Mouse (Mus musculus) forebrain, embryonic 15.5 days (tissue): ENCODE data around the gene Hat1. TPM values are rescaled to one million over a fixed set of nuclear protein-coding genes. Genes with fewer than 3 reads are reported as not detected.

Experiments
- ATAC-seq: fragments of 200-750 bp; cut with Nextera tagmentation; replicated peaks from 2 replicates; pipeline ENCODE4 v1.8.0; 2017; ENCODE audit warnings: mild to moderate bottlenecking, moderate TSS enrichment, moderate library complexity
- H3K27ac ChIP-seq: fragments of 300-500 bp; sonication (generic); replicated peaks from 2 replicates; pipeline ENCODE4 v1.5.1; 2015; ENCODE audit warnings: mild to moderate bottlenecking, inconsistent platforms
- H3K27me3 ChIP-seq: fragments of 300-500 bp; sonication (generic); 2 replicates; pipeline ENCODE4 v1.6.1; 2015; ENCODE audit warnings: inconsistent platforms
- H3K36me3 ChIP-seq: fragments of 300-500 bp; sonication (generic); 2 replicates; pipeline ENCODE4 v1.6.1; 2015; ENCODE audit warnings: mild to moderate bottlenecking, inconsistent platforms
- H3K4me1 ChIP-seq: fragments of 300-500 bp; sonication (generic); 2 replicates; pipeline ENCODE4 v1.6.1; 2015; ENCODE audit warnings: inconsistent platforms
- H3K4me2 ChIP-seq: fragments of 300-500 bp; sonication (generic); replicated peaks from 2 replicates; pipeline ENCODE4 v1.6.1; 2015; ENCODE audit warnings: mild to moderate bottlenecking, inconsistent platforms
- H3K4me3 ChIP-seq: fragments of 300-500 bp; sonication (generic); 2 replicates; pipeline ENCODE4 v1.5.1; 2015; ENCODE audit warnings: mild to moderate bottlenecking, inconsistent platforms
- H3K9ac ChIP-seq: fragments of 300-500 bp; sonication (generic); replicated peaks from 2 replicates; pipeline ENCODE4 v1.6.1; 2015; ENCODE audit warnings: mild to moderate bottlenecking, inconsistent platforms
- H3K9me3 ChIP-seq: fragments of 300-500 bp; sonication (generic); 2 replicates; pipeline ENCODE4 v1.6.1; 2016; ENCODE audit warnings: inconsistent platforms
- WGBS: fragments of 180-500 bp; shearing (Covaris S2); methylation state at CpG from one replicate; pipeline ENCODE4 v1.1.7; 2015; ENCODE audit warnings: mixed read lengths; 5-methylcytosine and 5-hydroxymethylcytosine counted together
- polyA plus RNA-seq: library from polyadenylated mRNA; unstranded; fragments of >200 nt; fragmentation: Nextera tagmentation; extraction: Ambion mirVana; gene quantifications from 2 replicates; pipeline ENCODE4 v1.2.1, GENCODE M21; 2015

Hat1 gene
- polyA plus RNA-seq, 1 experiment from 2014 or later = 86.8 TPM

DNA sequence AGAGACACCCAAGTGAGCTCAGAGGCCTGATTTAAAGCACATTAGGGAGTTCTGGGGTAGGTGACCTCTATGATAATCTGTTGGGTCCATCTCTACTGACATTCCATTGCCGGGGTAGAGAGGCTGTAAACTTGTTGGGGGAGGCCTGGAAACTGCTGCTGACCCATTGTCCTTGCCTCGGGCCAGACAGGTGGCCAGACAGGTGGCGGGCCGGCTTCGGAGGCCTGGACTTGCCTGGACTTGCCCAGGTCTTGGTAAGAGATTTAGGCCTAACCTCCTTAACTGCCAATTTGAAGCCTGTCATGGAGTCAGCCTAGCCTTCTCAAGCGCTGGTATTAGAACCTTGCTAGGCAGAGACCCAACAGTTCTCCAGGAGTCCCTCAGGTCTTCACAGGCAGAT is 992 bp upstream of the Hat1 start:
- WGBS = 93% methylated on average over 6 of the region's 6 CpGs
- peaks cover 4% of the 10 kb centered on the region; the same call in 1 of the 2 replicates for H3K36me3 ChIP-seq
- ATAC-seq = no peak
- H3K4me2 ChIP-seq = no peak overlapping the region
- peaks cover 11% of the 10 kb centered on the region for H3K4me1 ChIP-seq
- no peak overlapping the region for H3K4me3 ChIP-seq
- H3K27ac ChIP-seq = no peak overlapping the region
- no peaks in the 10 kb centered on the region for H3K9me3 ChIP-seq
- no peak overlapping the region for H3K9ac ChIP-seq
- H3K27me3 ChIP-seq = no peaks in the 10 kb centered on the region

DNA sequence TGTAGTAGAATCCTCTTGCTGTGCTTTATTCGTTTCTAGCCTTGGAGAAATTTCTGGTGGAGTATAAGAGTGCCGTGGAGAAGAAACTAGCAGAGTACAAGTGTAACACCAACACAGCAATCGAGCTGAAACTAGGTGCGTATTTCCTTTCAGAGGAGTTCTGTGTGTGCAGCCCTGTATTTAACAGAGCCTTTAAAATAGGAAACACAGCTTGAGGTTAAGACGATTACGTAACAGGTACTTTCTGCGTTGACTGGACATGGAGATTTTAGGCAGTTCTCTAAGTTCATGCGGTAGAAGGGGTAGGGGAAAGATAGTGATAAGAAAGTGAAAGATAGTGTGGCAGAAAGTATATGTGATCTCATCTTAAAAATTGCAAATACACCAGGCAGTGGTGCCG is 1.1 kb downstream of the Hat1 start:
- Histone ChIP-seq H3K27me3 (no peaks in the 10 kb centered on the region), H3K36me3 (peaks cover 7% of the 10 kb centered on the region; the same call in 1 of the 2 replicates), H3K4me2 (peak overlapping the region; percentile 81), H3K9ac (peak overlapping the region; percentile 74), H3K4me3 (peak overlapping the region; percentile 92), H3K27ac (no peak overlapping the region), H3K4me1 (peaks cover 11% of the 10 kb centered on the region), H3K9me3 (no peaks in the 10 kb centered on the region)
- 65% methylated on average over 9 of the region's 9 CpGs for WGBS
- ATAC-seq = no peak

DNA sequence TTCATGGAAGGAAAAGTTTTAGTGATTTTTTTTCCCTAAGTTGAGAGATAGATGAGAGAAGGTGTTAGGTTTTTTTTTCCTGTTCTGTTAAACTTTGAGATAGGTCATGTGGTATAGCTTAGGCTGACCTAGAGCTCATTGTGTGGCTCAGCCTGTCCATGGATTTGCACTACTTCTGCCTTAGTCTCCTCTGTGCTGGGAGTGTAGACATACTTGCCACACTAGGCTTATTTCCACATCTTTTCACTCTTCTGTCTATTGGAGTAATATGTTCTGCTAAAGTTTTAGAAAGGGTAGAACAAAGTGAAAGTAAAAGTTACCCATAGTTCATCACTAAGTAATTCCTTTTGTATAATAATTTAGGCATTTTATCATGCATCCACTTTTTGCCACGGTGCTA is 16.9 kb downstream of the Hat1 start:
- no peak overlapping the region for H3K27ac ChIP-seq
- H3K4me1 ChIP-seq = no peaks in the 10 kb centered on the region
- H3K36me3 ChIP-seq = peaks cover 6% of the 10 kb centered on the region; the same call in 1 of the 2 replicates
- no peak overlapping the region for H3K4me3 ChIP-seq
- H3K27me3 ChIP-seq = no peaks in the 10 kb centered on the region
- H3K9ac ChIP-seq = no peak overlapping the region
- H3K9me3 ChIP-seq = no peaks in the 10 kb centered on the region
- 97% methylated on average over 1 of the region's 1 CpGs for WGBS
- ATAC-seq = no peak
- no peak overlapping the region for H3K4me2 ChIP-seq

DNA sequence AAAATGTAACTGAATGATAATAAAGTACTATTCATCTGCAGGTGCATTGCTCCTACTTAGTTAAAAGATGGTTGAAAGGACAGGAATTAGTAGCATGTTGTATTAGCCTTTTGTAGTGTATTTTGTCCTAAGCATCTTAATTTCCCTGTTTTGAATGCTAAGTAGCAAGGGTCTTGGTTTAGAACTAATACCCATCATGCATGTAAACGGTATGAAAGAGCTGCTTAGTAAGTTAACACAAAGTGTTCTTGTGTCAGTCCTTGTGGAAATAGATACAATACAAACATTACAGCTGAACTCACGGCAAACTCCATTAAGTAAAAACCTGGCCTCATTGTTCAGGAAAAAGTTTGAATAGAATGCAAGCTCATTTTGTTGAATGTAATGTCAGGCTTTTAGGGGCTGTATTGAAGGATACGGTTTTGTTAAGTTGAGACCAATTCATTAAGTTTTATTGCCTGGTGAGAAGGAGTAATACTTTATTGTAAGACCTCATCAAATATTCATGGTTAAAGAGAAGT is 30.1 kb downstream of the Hat1 start:
- H3K4me1 ChIP-seq = peaks cover 15% of the 10 kb centered on the region
- H3K4me2 ChIP-seq = no peak overlapping the region
- no peaks in the 10 kb centered on the region for H3K27me3 ChIP-seq
- no peak overlapping the region for H3K4me3 ChIP-seq
- H3K36me3 ChIP-seq = peaks cover 5% of the 10 kb centered on the region; the same call in 1 of the 2 replicates
- ATAC-seq = peak; percentile 51; the same call in 1 of the 2 replicates
- H3K9ac ChIP-seq = no peak overlapping the region
- no peak overlapping the region for H3K27ac ChIP-seq
- H3K9me3 ChIP-seq = no peaks in the 10 kb centered on the region
- WGBS = 6% methylated on average over 3 of the region's 3 CpGs

DNA sequence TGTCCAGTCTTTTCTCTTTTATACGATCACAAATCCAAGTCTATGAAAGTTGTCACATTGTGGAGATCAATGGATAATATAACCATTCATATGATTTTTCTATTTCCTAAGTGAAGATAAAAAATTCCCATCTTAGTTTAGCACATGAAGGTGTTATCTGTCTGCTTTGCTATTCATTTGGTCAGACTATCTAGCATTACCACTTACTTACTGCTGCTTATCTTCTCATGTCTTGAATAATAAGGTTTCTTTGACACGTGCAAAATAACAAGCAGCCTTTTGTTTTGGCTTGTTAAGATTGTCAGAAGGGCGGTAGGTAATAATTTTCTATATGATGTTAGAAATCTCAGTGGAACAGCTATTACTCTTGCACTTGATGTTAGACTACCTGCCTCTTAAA is 30.6 kb downstream of the Hat1 start:
- no peak overlapping the region for H3K9ac ChIP-seq
- 17% methylated on average over 3 of the region's 3 CpGs for WGBS
- no peak for ATAC-seq
- no peaks in the 10 kb centered on the region for H3K9me3 ChIP-seq
- H3K4me1 ChIP-seq = peaks cover 15% of the 10 kb centered on the region
- no peaks in the 10 kb centered on the region for H3K27me3 ChIP-seq
- no peak overlapping the region for H3K27ac ChIP-seq
- H3K4me2 ChIP-seq = no peak overlapping the region
- H3K36me3 ChIP-seq = peaks cover 5% of the 10 kb centered on the region; the same call in 1 of the 2 replicates
- no peak overlapping the region for H3K4me3 ChIP-seq

DNA sequence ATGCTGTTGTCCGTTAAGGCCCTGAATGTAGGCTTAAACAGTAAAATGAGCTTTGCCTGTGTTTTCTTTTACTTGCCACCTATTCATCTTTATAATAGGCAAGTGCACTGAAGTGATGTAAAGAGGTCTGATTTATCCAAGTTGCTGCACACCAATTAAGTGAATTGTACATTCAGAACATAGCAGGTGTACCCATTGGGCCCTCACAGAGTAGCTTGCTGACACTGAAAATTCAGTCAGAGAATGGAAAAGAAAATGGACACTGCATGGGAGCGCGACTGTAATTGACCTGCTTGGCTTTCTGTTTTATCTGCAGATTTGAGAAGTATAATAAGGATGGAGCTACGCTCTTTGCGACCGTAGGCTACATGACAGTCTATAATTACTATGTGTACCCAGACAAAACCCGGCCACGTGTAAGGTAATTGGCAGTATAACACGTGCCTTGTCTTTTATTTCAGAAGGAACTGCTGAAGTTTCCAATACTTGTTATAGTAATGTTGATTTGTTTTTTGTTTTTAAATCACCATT is 32.2 kb downstream of the Hat1 start:
- Histone ChIP-seq H3K27ac (peak overlapping the region; percentile 47; the same call in 1 of the 2 replicates), H3K4me1 (peaks cover 15% of the 10 kb centered on the region), H3K36me3 (peaks cover 5% of the 10 kb centered on the region; the same call in 1 of the 2 replicates), H3K27me3 (no peaks in the 10 kb centered on the region), H3K9me3 (no peaks in the 10 kb centered on the region), H3K4me3 (no peak overlapping the region), H3K4me2 (no peak overlapping the region), H3K9ac (no peak overlapping the region)
- ATAC-seq = peak; percentile 85
- 9% methylated on average over 9 of the region's 9 CpGs for WGBS

DNA sequence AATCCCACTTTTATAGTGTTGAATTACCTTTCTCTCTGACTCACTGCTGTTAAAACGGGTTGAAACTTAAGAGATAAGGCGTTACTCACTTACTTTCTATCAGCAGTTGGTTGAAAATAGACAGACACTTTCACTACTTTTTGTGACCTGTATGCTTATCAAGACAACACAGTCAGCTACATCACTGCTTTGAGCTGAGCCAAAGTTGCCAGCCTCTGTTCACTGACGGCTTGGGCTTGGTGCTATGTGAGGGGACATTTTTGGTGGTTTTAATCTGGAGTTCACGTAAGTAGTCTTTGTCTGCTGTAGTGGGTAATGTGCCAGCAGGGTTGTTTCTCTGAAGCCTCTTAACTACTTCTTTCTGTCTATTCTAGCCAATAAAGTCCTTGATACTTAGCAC is 35.8 kb downstream of the Hat1 start:
- Histone ChIP-seq H3K4me1 (peaks cover 10% of the 10 kb centered on the region), H3K9me3 (no peaks in the 10 kb centered on the region), H3K4me3 (no peak overlapping the region), H3K9ac (no peak overlapping the region), H3K4me2 (no peak overlapping the region), H3K27ac (peak overlapping the region; percentile 14; the same call in 1 of the 2 replicates), H3K36me3 (peaks cover 5% of the 10 kb centered on the region; the same call in 1 of the 2 replicates), H3K27me3 (no peaks in the 10 kb centered on the region)
- WGBS = 43% methylated on average over 4 of the region's 4 CpGs
- ATAC-seq = no peak

DNA sequence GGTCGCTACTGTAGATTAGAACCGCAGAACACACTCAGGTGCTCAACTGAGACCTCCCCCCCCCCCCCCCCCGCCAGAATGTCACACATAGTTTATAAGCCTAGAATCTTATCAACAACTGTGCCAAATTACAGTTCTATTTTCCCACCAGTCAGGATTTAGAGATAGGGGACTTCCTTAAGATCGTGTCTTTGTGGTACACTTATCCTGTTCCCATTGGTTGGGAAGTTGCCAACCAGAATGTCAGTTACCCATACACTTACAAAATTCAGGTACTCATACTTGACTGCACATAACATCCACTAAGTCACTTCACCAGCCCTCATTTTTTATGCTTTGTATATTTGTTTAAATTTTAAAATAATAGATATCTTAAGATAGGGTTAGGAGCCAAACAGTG is 46.7 kb downstream of the Hat1 start:
- Histone ChIP-seq H3K4me1 (no peaks in the 10 kb centered on the region), H3K9ac (no peak overlapping the region), H3K27ac (no peak overlapping the region), H3K9me3 (no peaks in the 10 kb centered on the region), H3K36me3 (peaks cover 33% of the 10 kb centered on the region), H3K4me3 (no peak overlapping the region), H3K4me2 (no peak overlapping the region), H3K27me3 (no peaks in the 10 kb centered on the region)
- WGBS = 79% methylated on average over 4 of the region's 4 CpGs
- ATAC-seq = no peak

DNA sequence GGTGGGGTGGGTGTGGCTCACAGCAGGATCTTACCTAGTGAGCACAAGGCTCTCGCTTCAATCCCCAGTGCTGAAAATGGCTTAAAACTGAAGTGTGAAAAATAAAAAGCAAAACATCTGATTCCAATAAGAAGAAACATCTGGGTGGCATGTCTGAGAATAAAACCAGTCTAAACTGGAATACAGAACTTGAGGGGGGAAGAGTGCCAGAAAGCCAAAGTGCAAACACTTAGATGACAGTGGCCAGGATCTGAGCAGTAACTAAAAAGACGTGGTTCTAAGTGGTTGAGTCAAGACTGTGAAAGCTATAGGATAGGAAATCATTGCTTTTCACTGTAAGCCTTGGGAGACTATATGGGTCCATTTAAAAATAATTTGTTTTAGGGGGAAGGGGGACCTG is 54.6 kb downstream of the Hat1 start:
- Histone ChIP-seq H3K27ac (no peak overlapping the region), H3K4me3 (no peak overlapping the region), H3K4me2 (no peak overlapping the region), H3K9me3 (no peaks in the 10 kb centered on the region), H3K36me3 (peaks cover 16% of the 10 kb centered on the region), H3K4me1 (peaks cover 8% of the 10 kb centered on the region), H3K27me3 (no peaks in the 10 kb centered on the region), H3K9ac (no peak overlapping the region)
- no peak for ATAC-seq
- WGBS = 42% methylated on average over 2 of the region's 2 CpGs

DNA sequence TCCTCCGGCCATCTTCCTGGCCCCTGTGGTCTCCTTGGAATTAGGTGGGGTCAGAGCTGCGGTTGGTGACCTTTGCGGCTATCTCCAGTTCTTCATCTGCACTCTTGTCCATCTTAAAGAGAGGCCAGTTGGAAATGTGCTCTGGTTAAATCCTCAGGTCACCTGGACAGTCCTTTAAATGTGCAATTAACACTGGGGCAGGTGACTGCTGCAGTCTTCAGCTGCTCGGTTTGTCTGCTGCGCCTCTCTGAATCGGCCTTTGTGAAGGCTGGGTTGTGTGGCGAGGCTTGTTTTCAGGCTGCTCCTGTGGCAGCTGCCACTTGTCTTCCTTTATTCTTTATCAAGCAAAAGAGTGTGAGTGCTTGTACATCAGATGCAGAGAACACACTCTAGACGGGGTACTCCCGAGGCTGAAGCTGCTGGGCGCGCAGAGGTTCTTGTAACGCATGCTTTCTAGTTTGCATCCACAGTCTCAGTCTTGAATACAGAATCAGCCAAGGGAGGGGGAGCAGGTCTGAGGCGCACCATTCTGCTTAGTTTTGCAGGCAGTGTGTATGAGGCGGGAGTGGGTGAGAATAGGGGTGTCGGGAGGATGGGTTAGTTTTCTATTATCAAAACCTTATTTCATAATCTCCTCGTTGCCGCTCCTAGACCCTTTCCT is 56.9 kb downstream of the Hat1 start:
- ATAC-seq = peak; percentile 69
- H3K4me3 ChIP-seq = peak overlapping the region; percentile 11; the same call in 1 of the 2 replicates
- H3K4me1 ChIP-seq = peaks cover 8% of the 10 kb centered on the region
- peaks cover 6% of the 10 kb centered on the region; the same call in 1 of the 2 replicates for H3K36me3 ChIP-seq
- peak overlapping the region; percentile 75 for H3K27ac ChIP-seq
- H3K4me2 ChIP-seq = peak overlapping the region; percentile 30
- H3K27me3 ChIP-seq = no peaks in the 10 kb centered on the region
- 21% methylated on average over 17 of the region's 17 CpGs for WGBS
- H3K9ac ChIP-seq = peak overlapping the region; percentile 30; the same call in 1 of the 2 replicates
- H3K9me3 ChIP-seq = no peaks in the 10 kb centered on the region

DNA sequence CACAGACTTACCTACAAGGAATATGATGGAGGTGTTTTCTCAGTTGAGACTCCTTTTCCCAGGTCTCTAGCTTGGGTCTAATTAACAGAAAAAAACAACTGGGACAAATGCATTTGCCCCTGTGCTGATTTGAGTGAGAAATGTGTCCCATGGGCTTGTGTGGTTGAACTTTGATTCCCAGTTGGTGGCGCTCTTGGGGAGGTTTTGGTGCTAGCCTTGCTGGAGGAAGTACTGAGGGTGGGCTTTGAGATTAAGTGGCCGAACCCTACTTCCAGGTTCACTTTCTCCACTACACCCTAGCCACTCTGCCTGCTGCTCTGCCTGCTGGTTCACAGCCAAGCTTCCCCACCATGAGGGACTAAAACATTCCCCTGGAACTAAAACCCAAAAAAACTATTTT is 60.8 kb downstream of the Hat1 start:
- ATAC-seq = no peak
- 16% methylated on average over 2 of the region's 2 CpGs for WGBS
- H3K4me3 ChIP-seq = no peak overlapping the region

DNA sequence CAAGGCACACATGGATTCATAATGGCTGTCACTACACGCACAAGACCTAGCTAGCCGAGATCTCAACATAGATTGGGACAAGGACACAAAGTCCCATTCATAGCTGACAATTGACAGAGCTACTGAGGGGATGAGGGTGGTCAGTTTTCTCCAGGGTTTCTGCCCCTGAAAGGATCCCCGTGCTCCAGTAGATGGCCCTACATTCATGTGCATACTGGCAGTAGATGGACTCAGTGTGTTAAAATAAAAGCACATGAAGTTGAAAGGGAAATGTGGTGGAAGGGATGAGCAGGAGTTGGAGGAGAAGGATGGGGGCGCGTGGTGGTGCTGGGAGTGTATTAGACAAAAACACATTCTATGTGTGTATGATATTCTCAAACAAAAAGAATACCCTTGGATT is 63.0 kb downstream of the Hat1 start:
- 64% methylated on average over 5 of the region's 5 CpGs for WGBS
- H3K9me3 ChIP-seq = no peaks in the 10 kb centered on the region
- H3K27me3 ChIP-seq = no peaks in the 10 kb centered on the region
- H3K27ac ChIP-seq = no peak overlapping the region
- ATAC-seq = no peak
- no peak overlapping the region for H3K9ac ChIP-seq
- peaks cover 14% of the 10 kb centered on the region for H3K4me1 ChIP-seq
- no peaks in the 10 kb centered on the region for H3K36me3 ChIP-seq
- H3K4me3 ChIP-seq = no peak overlapping the region
- H3K4me2 ChIP-seq = no peak overlapping the region

More for the DNA sequence above, 60.8 kb downstream of the Hat1 start:
- H3K4me2 ChIP-seq = no peak overlapping the region
- H3K36me3 ChIP-seq = no peaks in the 10 kb centered on the region
- no peaks in the 10 kb centered on the region for H3K27me3 ChIP-seq
- no peak overlapping the region for H3K9ac ChIP-seq
- peaks cover 22% of the 10 kb centered on the region for H3K4me1 ChIP-seq
- no peaks in the 10 kb centered on the region for H3K9me3 ChIP-seq
- no peak overlapping the region for H3K27ac ChIP-seq
